Mouse (Mus musculus) testis, adult 2 months (tissue): ENCODE results near the gene Fam110a.

Experiments used
- CTCF ChIP-seq: fragments of 200-500 bp; IDR thresholded peaks from 2 replicates; pipeline ENCODE4 v1.5.1; 2012; ENCODE audit warnings: low read depth, mild to moderate bottlenecking, inconsistent platforms, low read length, moderate library complexity; ENCODE audit not compliant: control insufficient read depth, insufficient read depth, insufficient replicate concordance
- POLR2A ChIP-seq: fragments of 200-500 bp; IDR thresholded peaks from 2 replicates; pipeline ENCODE4 v1.6.1; 2012; ENCODE audit warnings: low read depth, mild to moderate bottlenecking, inconsistent platforms, low read length, moderate library complexity; ENCODE audit not compliant: control insufficient read depth

- TF ChIP-seq CTCF (no peak), POLR2A (no peak)
Observed at GRCm38 (mm10) chr2:151982476-151982875, 2.5 kb upstream of the Fam110a start.
